In genomic region chr1:170694821-170695291, GRCm38 (mm10) we compare ENCODE assay signal across 10 mouse cellular contexts. TPM values are rescaled to one million over a fixed set of nuclear protein-coding genes. Genes with fewer than 3 reads are reported as not detected.
DNase-seq lines count a peak whose midpoint lies in the region; ATAC-seq and TF ChIP-seq lines count a peak whose summit lies in the region.
"Had no signal": no experiment of that assay in that cellular context is flagged by ENCODE, and none has a peak within 500 bp of the region (broad histone marks: within the 10 kb centered on the region; RNA-seq: fewer than 3 reads in every experiment).

No protein-coding gene starts in this region.

- no peak for TF ChIP-seq EP300 in liver, postnatal 0 days (IDR thresholded peaks at IDR 0.05; ENCODE audit: low read depth)

- no peak overlapping the region for H3K27ac ChIP-seq in liver, embryonic 11.5 days (ENCODE audit: low read depth, low read length)
- no peak overlapping the region for H3K27ac ChIP-seq in liver, postnatal 0 days (ENCODE audit: low read depth)
- H3K27ac ChIP-seq: lung, embryonic 15.5 days had no signal

- H3K4me2 ChIP-seq in liver, embryonic 11.5 days, result no peak overlapping the region
- no peak overlapping the region for H3K4me2 ChIP-seq in liver, postnatal 0 days (ENCODE audit: low read depth, low read length)
- H3K4me2 ChIP-seq: lung, embryonic 15.5 days had no signal

- no peak overlapping the region for H3K4me3 ChIP-seq in liver, embryonic 11.5 days (ENCODE audit: low read depth, low read length)
- H3K4me3 ChIP-seq in liver, postnatal 0 days (ENCODE audit: low read depth, low read length), result no peak overlapping the region
- H3K4me3 ChIP-seq: lung, embryonic 15.5 days had no signal

- peak; percentile 34; the same call in 1 of the 2 replicates for ATAC-seq in liver, embryonic 11.5 days (replicated peaks; ENCODE audit: low FRiP score)
- no peak for ATAC-seq in liver, postnatal 0 days
- ATAC-seq: hindbrain, embryonic 16.5 days had no signal

- H3K9me3 ChIP-seq in liver, embryonic 11.5 days (ENCODE audit: control insufficient read depth, low read length), result no peaks in the 10 kb centered on the region
- no peaks in the 10 kb centered on the region for H3K9me3 ChIP-seq in liver, postnatal 0 days (ENCODE audit: low read length)
- H3K9me3 ChIP-seq: lung, embryonic 15.5 days had no signal

- no peak overlapping the region for H3K9ac ChIP-seq in liver, embryonic 11.5 days (ENCODE audit: low read depth, low read length)
- H3K9ac ChIP-seq in liver, postnatal 0 days (replicated peaks), result no peak overlapping the region
- H3K9ac ChIP-seq: lung, embryonic 15.5 days had no signal

- DNase-seq in adrenal gland, adult (ENCODE audit: inconsistent age in 2 of 2, low spot score in 1 of 2), result peak; percentile 13 to 65
- no peak for DNase-seq in adrenal gland, postnatal 4 days (ENCODE audit: low spot score in 2 of 2)
- no peak for DNase-seq in liver, embryonic 11.5 days (ENCODE audit: low spot score)
- DNase-seq in liver, postnatal 0 days, result no peak
- peak; percentile 74 for DNase-seq in gastrocnemius, postnatal 14 days
- DNase-seq in lung, postnatal 25 days (ENCODE audit: low spot score), result peak; percentile 43
- DNase-seq in retina, postnatal 1 day, result no peak
- DNase-seq in Muller cell, postnatal 12 days (ENCODE audit: inconsistent ontology term), result no peak

- no peaks in the 10 kb centered on the region for H3K27me3 ChIP-seq in liver, embryonic 11.5 days (replicated peaks; ENCODE audit: control insufficient read depth, insufficient read depth, low read length)
- H3K27me3 ChIP-seq in liver, postnatal 0 days (ENCODE audit: insufficient read depth, low read length), result no peaks in the 10 kb centered on the region
- H3K27me3 ChIP-seq: lung, embryonic 15.5 days had no signal

- no peaks in the 10 kb centered on the region for H3K36me3 ChIP-seq in liver, embryonic 11.5 days (ENCODE audit: control insufficient read depth, insufficient read depth, low read length)
- no peaks in the 10 kb centered on the region for H3K36me3 ChIP-seq in liver, postnatal 0 days (replicated peaks; ENCODE audit: insufficient read depth, low read length)
- H3K36me3 ChIP-seq: lung, embryonic 15.5 days had no signal

- no peak for TF ChIP-seq CTCF in liver, postnatal 0 days (IDR thresholded peaks at IDR 0.05; ENCODE audit: low read depth)

- intact Hi-C loops in gastrocnemius, postnatal 14 days (cut with DNase I; ENCODE audit: low total_unique reads), result no loop called here

- H3K4me1 ChIP-seq in liver, embryonic 11.5 days (replicated peaks; ENCODE audit: control insufficient read depth, insufficient read depth, low read length), result no peaks in the 10 kb centered on the region
- H3K4me1 ChIP-seq in liver, postnatal 0 days (ENCODE audit: insufficient read depth), result no peaks in the 10 kb centered on the region

- 49% methylated on average over 5 of the region's 5 CpGs for WGBS in liver, embryonic 11.5 days
- 46% methylated on average over 5 of the region's 5 CpGs for WGBS in liver, postnatal 0 days (ENCODE audit: insufficient replicate concordance)

RNA-seq across cellular contexts. Expression of gene Olfml2b, which starts 50.5 kb away (rescaled TPM):
- 10 to 100 TPM; 22.9 to 28.6 TPM for total RNA-seq in adrenal gland, postnatal 4 days (2021)
- 5.5 and 5.7 TPM in 2 replicates for polyA plus RNA-seq in liver, embryonic 11.5 days (2014; fragmentation: Nextera tagmentation; extraction: Ambion mirVana)
- polyA plus RNA-seq in liver, postnatal 0 days (2015; fragmentation: Nextera tagmentation; extraction: Ambion mirVana), result 2.3 and 2.9 TPM in 2 replicates
- 10 to 100 TPM; 27.6 to 35.9 TPM for total RNA-seq in gastrocnemius, postnatal 14 days (2021)

Comparison
In these comparisons a context has a peak if more than half of its experiments do, and no peak if none do; other contexts are left out.
1. DNase-seq: peak in adrenal gland, adult (2 of 2), gastrocnemius, postnatal 14 days (single experiment) and lung, postnatal 25 days (single experiment); none in adrenal gland, postnatal 4 days (0 of 2), liver, embryonic 11.5 days (single experiment), liver, postnatal 0 days (single experiment), retina, postnatal 1 day (single experiment) and Muller cell, postnatal 12 days (single experiment).